Mouse (Mus musculus): ENCODE results near the gene Gm45062. TPM values are rescaled to one million over a fixed set of nuclear protein-coding genes. Genes with fewer than 3 reads are reported as not detected.
A peak's percentile ranks its signal among the peaks of the same experiment; 100 is the strongest.

Gm45062 gene
- polyA plus RNA-seq, 1 experiment, result not detected

DNA sequence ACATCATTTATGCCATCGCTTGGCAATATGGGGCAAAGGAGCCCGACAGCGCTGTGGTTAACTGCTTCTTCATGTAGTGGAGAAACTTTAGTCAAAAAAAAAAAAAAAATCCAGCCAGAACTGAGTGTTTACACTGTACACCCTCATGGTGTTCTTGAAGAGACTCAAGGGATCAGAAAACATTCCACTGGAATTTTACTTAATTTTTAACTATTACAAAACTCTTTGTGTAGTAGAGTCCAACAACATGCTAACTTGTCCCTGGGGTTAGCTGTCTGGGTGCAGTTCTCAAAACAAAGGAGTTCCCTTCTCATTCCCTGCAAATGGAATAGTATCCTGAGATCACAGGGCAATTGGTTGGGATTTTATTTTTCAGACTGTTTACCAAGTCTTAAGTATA, 210.7 kb downstream of the Gm45062 start:
- no peak for TF ChIP-seq GATA1 (IDR thresholded peaks at IDR 0.05; ENCODE audit: low read length)
- TF ChIP-seq TAL1 (IDR thresholded peaks at IDR 0.05; ENCODE audit: low read length), result no peak

DNA sequence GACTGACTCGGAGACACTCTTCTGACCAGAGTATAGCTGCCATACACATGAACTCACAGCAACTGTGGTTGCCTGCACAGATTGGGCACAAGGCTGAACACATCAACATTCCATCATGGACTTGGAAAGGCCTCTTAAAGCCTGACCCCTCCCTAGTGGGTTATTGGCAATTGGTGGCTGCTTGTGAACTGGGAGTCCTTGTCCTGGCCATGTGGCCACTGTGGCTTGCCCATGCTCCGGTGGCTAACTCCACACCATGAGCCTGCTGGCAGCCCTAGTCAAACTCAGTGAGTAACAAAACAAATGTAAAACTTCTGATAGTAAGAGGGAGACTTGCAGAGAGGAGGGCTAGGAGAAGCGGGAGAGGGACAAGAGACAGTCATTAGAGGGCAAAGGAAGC, 212.9 kb downstream of the Gm45062 start:
- Histone ChIP-seq H3K27me3 (ENCODE audit: control insufficient read depth) (peaks cover 2% of the 10 kb centered on the region; the same call in 1 of the 2 replicates), H3K4me3 (replicated peaks) (no peak overlapping the region), H3K36me3 (ENCODE audit: control insufficient read depth) (no peaks in the 10 kb centered on the region), H3K4me1 (ENCODE audit: control insufficient read depth) (peaks cover 28% of the 10 kb centered on the region), H3K9me3 (ENCODE audit: control insufficient read depth, low read length) (no peaks in the 10 kb centered on the region)
- TF ChIP-seq GATA1 (IDR thresholded peaks at IDR 0.05; ENCODE audit: low read length) (no peak), TAL1 (IDR thresholded peaks at IDR 0.05; ENCODE audit: low read length) (no peak)

More for the DNA sequence above, 210.7 kb downstream of the Gm45062 start:
- Histone ChIP-seq H3K4me1 (ENCODE audit: control insufficient read depth) (peaks cover 25% of the 10 kb centered on the region), H3K4me3 (replicated peaks) (no peak overlapping the region), H3K9me3 (ENCODE audit: control insufficient read depth, low read length) (no peaks in the 10 kb centered on the region), H3K27me3 (ENCODE audit: control insufficient read depth) (peaks cover 5% of the 10 kb centered on the region), H3K36me3 (ENCODE audit: control insufficient read depth) (no peaks in the 10 kb centered on the region)

DNA sequence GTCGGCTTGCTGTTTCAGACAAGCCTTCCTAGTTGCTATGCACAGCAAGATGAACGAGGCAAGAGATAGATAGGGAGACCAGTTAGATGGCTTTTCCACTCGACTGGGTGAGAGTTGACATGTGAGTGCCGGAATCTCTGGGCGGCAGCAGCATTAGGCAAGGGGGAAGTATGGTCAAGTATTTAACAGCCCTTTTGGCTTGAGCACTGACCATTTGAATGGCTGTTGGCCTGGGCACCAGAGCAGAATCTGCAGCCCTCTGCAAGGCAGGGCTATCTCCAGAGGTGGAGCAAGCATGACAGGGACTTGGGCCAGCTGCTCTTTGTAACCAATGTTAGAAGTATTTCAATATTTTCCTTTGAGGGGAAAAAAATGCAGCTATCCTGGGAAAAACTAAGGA, 213.7 kb downstream of the Gm45062 start:
- no peaks in the 10 kb centered on the region for H3K27me3 ChIP-seq (ENCODE audit: control insufficient read depth)
- H3K4me3 ChIP-seq (replicated peaks), result no peak overlapping the region
- H3K9me3 ChIP-seq (ENCODE audit: control insufficient read depth, low read length), result no peaks in the 10 kb centered on the region
- TF ChIP-seq TAL1 (IDR thresholded peaks at IDR 0.05; ENCODE audit: low read length) (no peak), GATA1 (IDR thresholded peaks at IDR 0.05; ENCODE audit: low read length) (no peak)
- H3K4me1 ChIP-seq (ENCODE audit: control insufficient read depth), result peaks cover 28% of the 10 kb centered on the region
- no peaks in the 10 kb centered on the region for H3K36me3 ChIP-seq (ENCODE audit: control insufficient read depth)

DNA sequence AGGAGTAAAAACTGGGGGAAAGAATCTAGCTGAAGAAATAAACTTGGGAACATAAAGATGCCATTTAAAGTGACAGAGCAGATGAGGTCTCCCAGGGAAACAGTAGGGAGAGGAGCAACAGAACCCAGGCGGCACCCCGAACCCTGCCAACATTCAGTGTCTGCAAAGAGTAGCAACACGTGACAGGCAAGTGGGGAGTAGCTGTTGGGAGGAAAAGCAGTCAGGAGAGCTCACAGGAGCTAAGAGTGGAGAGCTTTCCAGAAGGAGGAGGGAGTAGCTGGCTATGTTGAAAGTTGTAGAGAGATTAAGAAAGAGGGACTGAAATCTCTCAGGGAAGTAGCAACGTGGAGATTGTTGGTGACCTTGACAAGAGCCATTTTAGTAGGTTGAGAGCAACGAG, 214.2 kb downstream of the Gm45062 start:
- H3K4me3 ChIP-seq (replicated peaks), result no peak overlapping the region
- no peaks in the 10 kb centered on the region for H3K36me3 ChIP-seq (ENCODE audit: control insufficient read depth)
- peaks cover 28% of the 10 kb centered on the region for H3K4me1 ChIP-seq (ENCODE audit: control insufficient read depth)
- TF ChIP-seq GATA1 (IDR thresholded peaks at IDR 0.05; ENCODE audit: low read length) (no peak), TAL1 (IDR thresholded peaks at IDR 0.05; ENCODE audit: low read length) (no peak)
- H3K9me3 ChIP-seq (ENCODE audit: control insufficient read depth, low read length), result no peaks in the 10 kb centered on the region
- no peaks in the 10 kb centered on the region for H3K27me3 ChIP-seq (ENCODE audit: control insufficient read depth)

DNA sequence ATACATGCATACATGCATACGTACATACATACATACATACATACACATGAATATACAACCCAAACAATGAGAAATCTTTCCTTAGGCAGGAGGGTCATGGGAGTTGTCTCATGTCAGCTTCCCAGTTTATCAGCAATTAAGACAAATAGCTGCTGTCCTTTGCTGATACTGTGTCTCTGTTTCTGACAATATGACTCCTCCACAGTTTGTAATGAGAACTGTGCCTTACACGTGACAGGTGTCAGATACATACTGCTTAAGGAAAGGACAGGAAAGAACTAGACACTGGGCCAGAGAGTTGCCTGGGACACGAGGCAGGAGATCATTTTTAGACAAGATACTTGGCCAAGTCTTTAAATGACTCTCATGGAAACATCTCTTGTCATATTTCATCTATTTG, 215.1 kb downstream of the Gm45062 start:
- TF ChIP-seq TAL1 (IDR thresholded peaks at IDR 0.05; ENCODE audit: low read length), result no peak
- TF ChIP-seq GATA1 (IDR thresholded peaks at IDR 0.05; ENCODE audit: low read length), result no peak
- Histone ChIP-seq H3K27me3 (ENCODE audit: control insufficient read depth) (no peaks in the 10 kb centered on the region), H3K4me3 (replicated peaks) (no peak overlapping the region), H3K4me1 (ENCODE audit: control insufficient read depth) (peaks cover 30% of the 10 kb centered on the region), H3K36me3 (ENCODE audit: control insufficient read depth) (no peaks in the 10 kb centered on the region), H3K9me3 (ENCODE audit: control insufficient read depth, low read length) (no peaks in the 10 kb centered on the region)

DNA sequence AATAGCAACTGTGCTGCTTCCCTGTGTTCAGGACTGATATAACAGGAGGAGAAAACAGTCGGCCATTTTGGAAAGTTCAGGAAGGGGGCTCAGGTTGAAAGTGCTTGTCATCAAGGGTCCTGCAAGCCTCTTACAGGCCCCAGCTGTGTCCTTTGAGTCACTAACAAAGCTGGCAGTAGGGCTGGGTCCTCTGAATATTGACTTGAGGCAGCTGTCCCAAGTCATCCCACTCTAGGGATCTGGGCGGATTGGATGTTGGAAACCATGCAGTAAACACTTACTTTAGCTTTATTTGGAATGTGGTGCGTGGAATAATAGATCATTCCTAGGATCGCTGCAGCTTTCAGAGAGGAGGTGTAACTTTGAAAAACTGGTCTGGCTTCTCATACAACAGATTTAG, 215.6 kb downstream of the Gm45062 start:
- no peak for TF ChIP-seq GATA1 (IDR thresholded peaks at IDR 0.05; ENCODE audit: low read length)
- no peak for TF ChIP-seq TAL1 (IDR thresholded peaks at IDR 0.05; ENCODE audit: low read length)
- Histone ChIP-seq H3K9me3 (ENCODE audit: control insufficient read depth, low read length) (no peaks in the 10 kb centered on the region), H3K4me3 (replicated peaks) (no peak overlapping the region), H3K27me3 (ENCODE audit: control insufficient read depth) (no peaks in the 10 kb centered on the region), H3K4me1 (ENCODE audit: control insufficient read depth) (peaks cover 32% of the 10 kb centered on the region), H3K36me3 (ENCODE audit: control insufficient read depth) (no peaks in the 10 kb centered on the region)

DNA sequence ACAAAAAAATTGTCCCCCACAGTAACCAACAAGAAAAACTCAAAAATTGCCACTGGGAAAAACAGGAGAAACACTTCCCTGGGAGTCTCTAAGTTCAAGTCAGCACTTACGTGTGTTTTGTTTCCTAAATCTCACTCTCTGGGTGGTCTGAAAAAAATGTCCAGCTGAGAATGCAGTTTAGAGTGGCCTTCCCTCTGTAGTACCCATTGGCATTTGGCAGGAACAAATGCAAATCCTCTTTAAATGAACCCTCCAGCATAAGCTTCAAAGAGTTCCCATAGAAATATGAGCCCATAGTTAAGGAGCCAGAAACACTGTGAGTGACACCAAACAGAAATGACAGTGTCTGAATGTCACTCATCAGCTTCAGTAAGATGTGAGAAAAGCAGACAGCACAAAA, 219.9 kb downstream of the Gm45062 start:
- TF ChIP-seq GATA1 (IDR thresholded peaks at IDR 0.05; ENCODE audit: low read length), result no peak
- TF ChIP-seq TAL1 (IDR thresholded peaks at IDR 0.05; ENCODE audit: low read length), result no peak
- Histone ChIP-seq H3K4me3 (replicated peaks) (no peak overlapping the region), H3K9me3 (ENCODE audit: control insufficient read depth, low read length) (no peaks in the 10 kb centered on the region), H3K36me3 (ENCODE audit: control insufficient read depth) (no peaks in the 10 kb centered on the region), H3K4me1 (ENCODE audit: control insufficient read depth) (peaks cover 30% of the 10 kb centered on the region), H3K27me3 (ENCODE audit: control insufficient read depth) (no peaks in the 10 kb centered on the region)

DNA sequence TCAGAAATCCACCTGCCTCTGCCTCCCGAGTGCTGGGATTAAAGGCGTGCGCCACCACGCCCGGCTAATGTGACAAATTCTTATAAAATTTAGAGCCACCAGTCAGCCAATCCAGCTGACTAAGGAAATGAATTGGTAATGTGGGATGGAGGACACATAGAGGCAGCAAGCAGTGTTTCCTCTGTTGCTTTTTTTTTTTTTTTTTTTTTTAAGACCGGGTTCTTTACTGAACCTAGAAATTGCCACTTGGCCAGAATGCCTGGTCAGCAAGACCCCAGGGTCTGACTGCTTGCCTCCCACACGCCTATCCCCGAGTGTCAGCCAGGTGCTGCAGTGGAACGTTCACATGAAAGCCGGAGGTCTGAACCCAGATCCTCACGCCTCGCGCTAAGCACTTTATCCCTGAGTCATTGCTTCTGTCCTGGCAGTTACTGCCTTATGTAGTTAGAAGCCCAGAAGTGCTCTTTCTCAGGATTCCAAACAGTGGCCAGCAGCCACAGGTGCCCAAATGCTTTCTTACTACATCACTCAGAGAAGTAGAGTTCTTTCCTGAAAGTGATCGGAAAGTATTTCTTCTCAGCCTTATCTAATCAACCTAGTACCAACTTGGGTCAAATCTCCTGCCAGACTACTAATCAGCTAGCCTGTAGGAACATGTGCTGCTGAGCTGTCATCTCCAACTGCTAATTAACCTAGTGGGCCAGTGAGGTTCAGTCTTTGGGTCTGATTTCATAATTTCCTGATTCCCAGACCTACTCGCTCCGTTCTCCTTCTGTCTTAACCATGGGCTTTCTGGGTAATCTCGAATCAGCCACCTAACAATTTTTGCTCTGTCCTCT, 225.4 kb downstream of the Gm45062 start:
- no peaks in the 10 kb centered on the region for H3K9me3 ChIP-seq (ENCODE audit: control insufficient read depth, low read length)
- H3K36me3 ChIP-seq (ENCODE audit: control insufficient read depth), result no peaks in the 10 kb centered on the region
- H3K4me1 ChIP-seq (ENCODE audit: control insufficient read depth), result peaks cover 64% of the 10 kb centered on the region
- peak; percentile 70 for TF ChIP-seq GATA1 (IDR thresholded peaks at IDR 0.05; ENCODE audit: low read length)
- peak; percentile 37; the same call in 1 of the 3 replicates for TF ChIP-seq TAL1 (IDR thresholded peaks at IDR 0.05; ENCODE audit: low read length)
- no peaks in the 10 kb centered on the region for H3K27me3 ChIP-seq (ENCODE audit: control insufficient read depth)
- peak overlapping the region; percentile 28 for H3K4me3 ChIP-seq (replicated peaks)

DNA sequence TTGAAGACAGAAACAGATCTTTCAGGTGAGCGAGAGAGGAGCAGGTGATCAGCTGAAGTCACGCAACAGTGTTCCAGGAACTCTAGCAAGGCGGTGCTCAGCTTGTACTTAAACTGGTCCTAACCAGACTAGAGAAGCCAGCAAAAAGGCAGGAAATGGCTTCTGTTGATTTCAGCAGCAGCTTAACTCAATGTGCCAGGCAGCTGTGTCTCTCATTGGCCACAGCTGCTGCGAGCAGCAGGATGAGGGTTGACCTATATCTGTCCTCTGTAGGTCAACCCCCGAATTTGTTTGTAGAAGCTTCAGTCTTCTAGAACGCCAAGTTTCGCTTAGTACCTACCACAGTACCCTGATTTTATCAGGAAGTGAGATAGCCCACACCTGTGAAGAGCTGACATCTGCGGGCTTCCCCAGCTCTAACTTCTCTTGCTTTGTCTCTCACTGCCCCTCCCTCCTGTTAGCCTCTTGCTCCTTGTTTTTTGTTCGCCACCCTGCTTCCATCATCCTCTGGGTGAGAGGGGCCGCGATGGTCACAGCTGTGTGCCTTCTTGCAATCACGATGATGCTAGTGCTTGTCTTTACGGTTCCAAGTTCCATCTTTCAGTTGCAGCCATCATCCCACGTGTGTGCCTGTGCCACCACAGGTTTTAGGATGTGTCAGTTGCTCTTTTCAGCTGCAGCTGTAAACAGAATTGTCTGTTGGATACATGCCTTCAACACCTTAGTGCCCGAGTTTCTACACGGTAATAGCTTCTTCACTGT, 226.3 kb downstream of the Gm45062 start:
- no peaks in the 10 kb centered on the region for H3K36me3 ChIP-seq (ENCODE audit: control insufficient read depth)
- no peaks in the 10 kb centered on the region for H3K27me3 ChIP-seq (ENCODE audit: control insufficient read depth)
- TF ChIP-seq TAL1 (IDR thresholded peaks at IDR 0.05; ENCODE audit: low read length) (no peak), GATA1 (IDR thresholded peaks at IDR 0.05; ENCODE audit: low read length) (no peak)
- H3K9me3 ChIP-seq (ENCODE audit: control insufficient read depth, low read length), result no peaks in the 10 kb centered on the region
- no peak overlapping the region for H3K4me3 ChIP-seq (replicated peaks)
- H3K4me1 ChIP-seq (ENCODE audit: control insufficient read depth), result peaks cover 68% of the 10 kb centered on the region

Data from erythroblast, embryonic 14.5 days (primary cell).